Mouse (Mus musculus): ENCODE measurements at regions not wholly inside any gene's neighbourhood (a gene's known extent, or its start where the extent isn't known, plus 50 kb on each side); places are given as distances from the start of the nearest gene placed in this dataset.

DNA sequence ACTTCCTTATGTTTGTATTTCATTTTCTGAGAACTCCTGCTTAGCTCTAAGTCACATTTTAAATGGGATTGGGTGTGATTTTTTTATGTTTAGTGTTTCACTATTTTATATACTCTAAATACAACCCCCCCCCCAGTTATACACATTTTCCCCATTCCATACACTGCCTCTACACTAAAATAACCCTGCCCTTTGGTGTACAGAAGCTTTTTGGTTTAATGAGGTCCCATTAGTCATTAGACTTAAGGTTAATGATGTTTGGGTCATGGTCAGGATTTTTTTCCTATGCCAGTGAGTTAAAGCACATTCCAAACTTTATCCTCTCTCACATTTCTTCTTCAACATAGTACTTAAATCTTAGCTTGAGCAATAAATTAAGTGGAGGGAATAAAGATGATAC, 149.2 kb downstream of the Tinag start:
- DNase-seq (ENCODE audit: low read depth): no peak

DNA sequence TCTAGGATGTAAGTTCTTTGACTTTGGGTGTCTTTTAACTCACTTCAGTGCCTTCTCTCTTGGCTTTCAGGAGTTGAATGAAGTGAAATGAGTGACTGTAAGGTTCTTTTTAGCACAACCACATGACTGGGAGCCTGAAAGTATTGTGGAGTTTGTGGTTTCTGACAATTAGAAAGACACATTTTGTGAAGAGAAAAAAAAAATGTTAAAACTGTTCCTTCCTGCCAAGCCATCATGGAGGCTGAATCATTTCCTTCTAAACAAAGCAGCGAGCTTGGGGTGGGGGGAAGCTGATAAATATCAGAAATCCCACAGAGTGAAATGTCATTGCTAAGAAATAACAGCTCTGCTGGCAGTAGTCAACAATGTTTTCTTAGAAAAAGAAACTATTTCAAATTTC, 163.8 kb downstream of the Tinag start:
- DNase-seq (ENCODE audit: low read depth): peak; percentile 46

DNA sequence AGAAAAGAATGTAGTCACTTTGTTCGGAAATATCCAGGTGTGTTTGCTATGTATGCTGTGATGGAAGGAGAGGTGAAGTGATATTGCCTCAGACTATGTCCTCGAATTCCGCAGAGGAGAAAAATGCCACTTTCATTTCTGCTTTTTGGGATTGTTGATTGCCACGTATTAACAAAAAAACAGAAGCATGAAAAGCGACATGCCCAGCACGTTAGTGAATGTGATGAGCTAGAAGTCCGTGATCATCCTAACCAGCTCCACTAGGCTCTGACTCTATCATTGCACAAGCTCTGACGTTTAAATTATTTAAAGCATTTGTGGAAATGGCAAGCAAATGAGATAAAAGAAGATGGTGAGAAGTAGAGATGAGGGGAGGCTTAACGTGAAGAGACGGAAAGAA, 169.6 kb downstream of the Tinag start:
- no peak for DNase-seq (ENCODE audit: low read depth)

DNA sequence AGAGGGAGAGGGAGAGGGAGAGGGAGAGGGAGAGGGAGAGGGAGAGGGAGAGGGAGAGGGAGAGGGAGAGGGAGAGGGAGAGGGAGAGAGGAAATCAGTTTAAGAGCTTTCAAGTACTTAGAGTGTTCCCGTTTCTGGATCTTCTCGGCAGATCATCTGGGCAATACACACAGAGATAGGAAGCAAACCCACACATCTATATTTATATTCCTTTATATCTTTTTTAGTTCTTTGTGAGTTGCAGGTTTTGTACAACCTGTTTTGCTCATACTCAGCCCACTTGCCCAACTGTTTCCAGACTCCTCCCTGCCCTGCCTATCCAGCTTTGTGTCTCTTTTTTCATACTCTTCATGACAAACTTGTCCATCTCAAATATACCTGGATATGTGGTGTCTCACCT, 173.2 kb downstream of the Tinag start:
- DNase-seq (ENCODE audit: low read depth): no peak

DNA sequence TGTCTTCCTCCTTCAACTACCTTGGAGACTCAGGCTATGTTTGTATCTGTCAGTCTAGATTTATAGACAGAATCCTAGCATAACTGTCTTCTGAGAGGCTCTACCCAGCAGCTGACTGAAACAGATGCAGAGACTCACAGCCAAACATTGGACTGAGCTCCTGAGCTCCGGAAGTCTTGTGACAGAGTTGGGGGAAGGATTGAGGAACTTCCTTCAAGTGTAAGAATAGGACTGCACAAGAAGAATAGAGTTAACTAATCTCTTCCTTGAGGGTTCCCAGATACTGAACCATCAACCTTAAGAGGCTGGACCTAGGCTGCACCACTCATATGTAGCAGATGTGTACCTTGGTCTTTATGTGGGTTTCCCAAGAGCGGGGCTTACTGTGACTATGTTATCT, 176.0 kb downstream of the Tinag start:
- no peak for DNase-seq (ENCODE audit: low read depth)

DNA sequence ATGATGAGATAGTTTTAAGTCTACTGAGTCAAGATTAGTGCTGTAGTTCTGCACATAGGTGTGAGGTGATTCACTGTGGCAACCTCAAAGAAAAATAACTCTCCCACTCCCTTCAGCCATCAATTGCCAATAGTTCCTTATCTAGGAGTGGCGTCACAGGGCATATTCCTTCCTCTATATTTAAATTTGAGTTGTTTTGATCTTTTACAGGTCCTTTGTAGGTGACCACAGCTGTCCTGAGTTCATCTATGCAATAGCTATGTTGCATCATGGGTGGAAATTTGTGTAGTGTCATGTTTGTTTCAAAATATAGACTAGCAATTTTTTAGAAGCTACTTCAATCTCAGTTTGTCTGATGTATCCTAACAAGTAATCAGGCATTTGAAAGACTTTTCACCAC, 177.0 kb downstream of the Tinag start:
- DNase-seq (ENCODE audit: low read depth): no peak

DNA sequence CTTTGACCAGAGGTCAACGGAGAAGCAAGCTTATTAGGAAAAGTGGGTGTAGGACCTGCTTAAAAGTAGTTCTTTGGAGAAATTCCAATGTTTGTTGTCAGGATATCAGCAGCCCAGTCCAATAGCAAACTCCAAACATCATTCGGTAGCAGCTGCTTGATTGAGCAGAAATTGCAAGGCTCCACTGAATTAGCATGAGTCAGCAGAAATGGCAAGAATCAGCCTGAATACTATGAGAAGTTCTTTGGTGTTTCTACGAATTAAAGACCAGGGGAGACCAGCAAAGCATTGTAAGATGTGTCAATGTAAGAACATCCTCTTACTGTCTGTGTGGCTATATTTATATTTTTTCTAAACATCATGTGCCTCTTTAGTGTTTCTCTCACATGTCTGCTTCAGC, 223.4 kb downstream of the Tinag start:
- DNase-seq (ENCODE audit: low read depth): no peak

DNA sequence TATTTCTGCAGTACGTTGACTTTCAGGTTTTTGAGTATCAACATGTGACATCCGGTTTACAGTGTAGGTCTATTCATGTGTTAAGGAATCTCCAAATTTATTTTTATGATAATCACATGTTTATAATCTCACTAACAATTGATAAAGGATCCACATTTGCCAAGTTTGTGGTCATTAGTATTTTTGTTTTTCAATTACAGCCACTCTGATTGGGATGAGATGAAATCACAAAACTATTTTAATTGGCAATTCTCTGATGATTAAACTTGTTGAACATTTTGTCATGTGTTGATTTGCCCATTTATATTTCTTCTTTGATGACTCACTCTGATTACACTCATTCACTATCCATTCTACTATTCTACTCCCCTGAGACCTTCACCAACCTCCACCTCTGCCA, 228.0 kb upstream of the Fam83b start:
- DNase-seq (ENCODE audit: low read depth): no peak

DNA sequence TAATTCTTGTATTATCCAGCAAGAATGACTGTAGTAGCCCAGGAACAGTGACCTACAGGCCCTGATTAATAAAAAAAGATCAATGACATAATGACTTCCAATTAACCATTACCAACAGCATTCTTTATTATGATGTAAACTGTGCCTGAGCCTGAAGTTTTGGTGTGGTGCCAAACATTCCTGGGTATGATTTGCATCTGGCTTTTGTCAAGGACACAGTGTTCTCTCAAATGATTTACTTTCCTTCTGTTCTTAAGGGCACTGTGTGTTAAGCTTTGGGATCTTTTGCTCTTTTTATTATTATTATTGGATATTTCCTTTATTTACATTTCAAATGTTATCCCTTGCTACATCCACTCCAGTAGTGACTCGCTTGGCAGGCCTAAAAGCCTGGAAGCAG, 221.7 kb upstream of the Fam83b start:
- DNase-seq (ENCODE audit: low read depth): no peak

Measured in fibroblast of lung, adult 2 months (primary cell).